Mouse (Mus musculus) forebrain, embryonic 10.5 days (tissue): ENCODE results near the gene Myo3b. TPM values are rescaled to one million over a fixed set of nuclear protein-coding genes. Genes with fewer than 3 reads are reported as not detected.

ENCODE experiments used
- DNase-seq: peaks from one replicate; pipeline ENCODE4 v3.0.0-alpha.2; 2017; ENCODE audit warnings: low spot score; ENCODE audit errors: extremely low spot score
- H3K27ac ChIP-seq: fragments of 300-500 bp; sonication (generic); 2 replicates; pipeline ENCODE4 v1.5.1; 2016; ENCODE audit warnings: mild to moderate bottlenecking
- H3K27me3 ChIP-seq: fragments of 300-500 bp; sonication (generic); 2 replicates; pipeline ENCODE4 v1.6.1; 2016; ENCODE audit warnings: mild to moderate bottlenecking; ENCODE audit not compliant: poor library complexity, severe bottlenecking
- H3K36me3 ChIP-seq: fragments of 300-500 bp; sonication (generic); replicated peaks from 2 replicates; pipeline ENCODE4 v1.6.1; 2016; ENCODE audit warnings: mild to moderate bottlenecking, moderate library complexity
- H3K4me1 ChIP-seq: fragments of 300-500 bp; sonication (generic); 2 replicates; pipeline ENCODE4 v1.6.1; 2016
- H3K4me3 ChIP-seq: fragments of 300-500 bp; sonication (generic); 2 replicates; pipeline ENCODE4 v1.5.1; 2016; ENCODE audit warnings: mild to moderate bottlenecking, moderate library complexity
- H3K9me3 ChIP-seq: fragments of 300-500 bp; sonication (generic); 2 replicates; pipeline ENCODE4 v1.6.1; 2016; ENCODE audit warnings: mild to moderate bottlenecking, moderate library complexity
- WGBS: fragments of 180-500 bp; shearing (Covaris S2); methylation state at CpG from one replicate; pipeline ENCODE4 v1.1.7; 2016; 5-methylcytosine and 5-hydroxymethylcytosine counted together
- polyA plus RNA-seq: library from polyadenylated mRNA; unstranded; fragments of >200 nt; fragmentation: Nextera tagmentation; extraction: Ambion mirVana; gene quantifications from 2 replicates; pipeline ENCODE4 v1.2.1, GENCODE M21; 2016

Myo3b gene
- polyA plus RNA-seq, 1 experiment from 2014 or later = not detected

- no peak overlapping the region for H3K4me3 ChIP-seq
- no peaks in the 10 kb centered on the region for H3K9me3 ChIP-seq
- no peaks in the 10 kb centered on the region for H3K36me3 ChIP-seq
- peak; percentile 27 for DNase-seq
- H3K4me1 ChIP-seq = peaks cover 31% of the 10 kb centered on the region
- 32% methylated on average over 4 of the region's 4 CpGs for WGBS
- H3K27me3 ChIP-seq = peaks cover 21% of the 10 kb centered on the region
- H3K27ac ChIP-seq = no peak overlapping the region
Observed at GRCm38 (mm10) chr2:70443035-70443434, 404.1 kb downstream of the Myo3b start.

GRCm38 (mm10) chr2:70444141-70444540 is 405.2 kb downstream of the Myo3b start:
- H3K4me3 ChIP-seq = peak overlapping the region; percentile 16; the same call in 1 of the 2 replicates
- no peaks in the 10 kb centered on the region for H3K9me3 ChIP-seq
- WGBS = 22% methylated on average over 7 of the region's 7 CpGs
- H3K27ac ChIP-seq = no peak overlapping the region
- H3K27me3 ChIP-seq = peaks cover 21% of the 10 kb centered on the region
- peaks cover 31% of the 10 kb centered on the region for H3K4me1 ChIP-seq
- no peak for DNase-seq
- H3K36me3 ChIP-seq = no peaks in the 10 kb centered on the region

- DNase-seq = no peak
- Histone ChIP-seq H3K27me3 (peaks cover 61% of the 10 kb centered on the region), H3K27ac (peak overlapping the region; percentile 51), H3K4me1 (peaks cover 15% of the 10 kb centered on the region), H3K9me3 (no peaks in the 10 kb centered on the region), H3K36me3 (no peaks in the 10 kb centered on the region), H3K4me3 (peak overlapping the region; percentile 43)
- 8% methylated on average over 12 of the region's 12 CpGs for WGBS
Observed at GRCm38 (mm10) chr2:70456205-70456604, 417.3 kb downstream of the Myo3b start.

GRCm38 (mm10) chr2:70463606-70464005 is 424.7 kb downstream of the Myo3b start:
- no peak for DNase-seq
- Histone ChIP-seq H3K9me3 (no peaks in the 10 kb centered on the region), H3K36me3 (no peaks in the 10 kb centered on the region), H3K4me1 (no peaks in the 10 kb centered on the region), H3K4me3 (no peak overlapping the region), H3K27me3 (peaks cover 70% of the 10 kb centered on the region), H3K27ac (no peak overlapping the region)
- WGBS = 76% methylated on average over 1 of the region's 1 CpGs

- H3K27ac ChIP-seq = no peak overlapping the region
- H3K9me3 ChIP-seq = no peaks in the 10 kb centered on the region
- peak; percentile 44 for DNase-seq
- no peak overlapping the region for H3K4me3 ChIP-seq
- peaks cover 94% of the 10 kb centered on the region for H3K27me3 ChIP-seq
- H3K36me3 ChIP-seq = no peaks in the 10 kb centered on the region
- 3% methylated on average over 5 of the region's 5 CpGs for WGBS
- peaks cover 59% of the 10 kb centered on the region for H3K4me1 ChIP-seq
Observed at GRCm38 (mm10) chr2:70471136-70471535, 432.2 kb downstream of the Myo3b start.

- Histone ChIP-seq H3K4me3 (peak overlapping the region; percentile 57), H3K27me3 (peaks cover 94% of the 10 kb centered on the region), H3K36me3 (no peaks in the 10 kb centered on the region), H3K4me1 (peaks cover 68% of the 10 kb centered on the region), H3K27ac (peak overlapping the region; percentile 77), H3K9me3 (no peaks in the 10 kb centered on the region)
- DNase-seq = peak; percentile 68
- WGBS = under 1% methylated on average over 48 of the region's 48 CpGs
Observed at GRCm38 (mm10) chr2:70471861-70472620, 433.1 kb downstream of the Myo3b start.

Other genes with a start within 250 kb of the Myo3b start
- gene Ccdc173, start 249.6 kb upstream of the Myo3b start, polyA plus RNA-seq = 2.9 and 4.1 TPM in 2 replicates
- 29.3 and 30.3 TPM in 2 replicates for gene Phospho2, start 249.5 kb upstream of the Myo3b start, polyA plus RNA-seq
- gene Klhl23, start 217.2 kb upstream of the Myo3b start, polyA plus RNA-seq = 27.3 and 28.7 TPM in 2 replicates
- gene Ssb, start 177.6 kb upstream of the Myo3b start, polyA plus RNA-seq = 406 and 461 TPM in 2 replicates
- 44.4 and 48.0 TPM in 2 replicates for gene Mettl5, start 153.5 kb upstream of the Myo3b start, polyA plus RNA-seq
- gene Ubr3, start 141.9 kb upstream of the Myo3b start, polyA plus RNA-seq = 10.3 and 11.8 TPM in 2 replicates